Mouse (Mus musculus): Measurements from ENCODE around the gene D11Wsu47e. TPM values are rescaled to one million over a fixed set of nuclear protein-coding genes. Genes with fewer than 3 reads are reported as not detected.
A peak's percentile ranks its signal among the peaks of the same experiment; 100 is the strongest.
"Not testable (repeated sequence)": the region's sequence is repeated elsewhere in the genome, so short reads cannot be mapped to it uniquely, and the experiment has no call there.

The D11Wsu47e gene
- polyA plus RNA-seq, 1 experiment from 2014 or later: 28.0 TPM

DNA sequence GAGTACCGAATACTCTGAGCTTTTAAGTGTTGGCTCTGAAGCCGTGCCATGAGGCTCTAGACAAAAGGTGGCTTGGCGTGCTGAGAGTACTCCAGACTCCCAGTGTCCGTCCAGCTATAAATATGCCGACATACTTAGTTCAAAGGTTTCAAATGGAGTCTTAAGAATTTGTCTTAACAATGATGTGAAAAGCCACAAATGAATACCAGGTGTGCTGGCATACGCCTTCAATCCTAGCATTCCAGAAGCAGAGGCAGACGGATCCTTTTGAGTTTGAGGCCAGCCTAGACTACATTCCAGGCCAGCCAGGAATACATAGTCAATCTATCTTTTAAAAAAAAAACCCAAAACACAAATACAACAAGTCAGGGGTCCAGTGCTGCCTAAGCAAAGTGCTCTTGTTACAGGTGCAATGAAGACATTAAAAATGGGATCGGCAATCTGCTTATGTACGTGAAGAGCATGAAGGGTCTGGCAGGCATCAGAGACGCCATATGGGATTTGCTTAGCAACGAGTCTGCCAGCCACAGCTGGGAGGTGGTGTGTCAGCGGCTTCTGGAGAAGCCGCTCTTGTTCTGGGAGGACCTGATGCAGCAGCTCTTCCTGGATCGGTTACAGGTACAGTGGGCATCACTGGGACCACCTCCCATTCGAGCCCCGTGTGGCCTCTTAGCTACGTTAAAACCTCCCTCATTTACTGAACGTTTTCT, 29.5 kb upstream of the D11Wsu47e start:
- H3K27ac ChIP-seq (replicated peaks): peak overlapping the region; percentile 54
- 70% methylated on average over 18 of the region's 18 CpGs for WGBS
- no peaks in the 10 kb centered on the region for H3K27me3 ChIP-seq (replicated peaks; ENCODE audit: low read depth, poor library complexity, severe bottlenecking)
- peaks cover 59% of the 10 kb centered on the region for H3K4me1 ChIP-seq
- no peaks in the 10 kb centered on the region for H3K9me3 ChIP-seq
- H3K36me3 ChIP-seq (replicated peaks): peaks cover 83% of the 10 kb centered on the region
- H3K4me3 ChIP-seq: no peak overlapping the region
- DNase-seq (ENCODE audit: low spot score): peak; percentile 30

DNA sequence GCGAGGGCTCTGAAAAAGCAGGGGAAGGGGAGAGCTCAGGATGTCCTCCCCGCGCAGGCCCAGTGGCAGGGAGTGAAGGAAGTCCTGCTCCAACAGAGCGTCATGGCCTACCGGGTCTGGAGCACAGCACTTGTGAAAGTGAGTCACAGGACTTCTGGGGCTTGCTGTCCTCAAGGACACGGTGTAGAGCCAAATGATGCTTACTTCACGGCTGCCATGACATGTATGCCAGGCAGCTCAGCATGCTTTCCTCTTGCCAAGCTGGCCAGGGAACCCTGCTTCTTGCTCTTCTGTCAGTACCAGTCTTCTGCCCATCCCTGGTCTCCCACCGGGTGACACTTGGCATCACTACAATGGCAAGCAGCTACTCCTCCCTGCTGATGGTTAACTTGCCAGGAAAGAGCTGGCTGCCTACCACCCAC, 27.7 kb upstream of the D11Wsu47e start:
- DNase-seq (ENCODE audit: low spot score): no peak
- peaks cover 100% of the 10 kb centered on the region for H3K36me3 ChIP-seq (replicated peaks)
- H3K27ac ChIP-seq (replicated peaks): 0 out of 2 replicates have a peak overlapping the region, but pooled peaks have one; percentile 21
- no peaks in the 10 kb centered on the region for H3K9me3 ChIP-seq
- H3K27me3 ChIP-seq (replicated peaks; ENCODE audit: low read depth, poor library complexity, severe bottlenecking): no peaks in the 10 kb centered on the region
- H3K4me1 ChIP-seq: peaks cover 44% of the 10 kb centered on the region
- H3K4me3 ChIP-seq: no peak overlapping the region
- 91% methylated on average over 8 of the region's 8 CpGs for WGBS

GRCm38 (mm10) chr11:113657221-113657620, 27.0 kb upstream of the D11Wsu47e start:
- H3K36me3 ChIP-seq (replicated peaks): peaks cover 100% of the 10 kb centered on the region
- H3K27ac ChIP-seq (replicated peaks): no peak overlapping the region
- no peaks in the 10 kb centered on the region for H3K27me3 ChIP-seq (replicated peaks; ENCODE audit: low read depth, poor library complexity, severe bottlenecking)
- H3K4me3 ChIP-seq: no peak overlapping the region
- peaks cover 37% of the 10 kb centered on the region for H3K4me1 ChIP-seq
- 68% methylated on average over 4 of the region's 4 CpGs for WGBS
- no peak for DNase-seq (ENCODE audit: low spot score)
- H3K9me3 ChIP-seq: no peaks in the 10 kb centered on the region

GRCm38 (mm10) chr11:113658319-113658718, 25.9 kb upstream of the D11Wsu47e start:
- no peaks in the 10 kb centered on the region for H3K27me3 ChIP-seq (replicated peaks; ENCODE audit: low read depth, poor library complexity, severe bottlenecking)
- 91% methylated on average over 8 of the region's 8 CpGs for WGBS
- no peak overlapping the region for H3K4me3 ChIP-seq
- no peak for DNase-seq (ENCODE audit: low spot score)
- H3K27ac ChIP-seq (replicated peaks): no peak overlapping the region
- no peaks in the 10 kb centered on the region for H3K9me3 ChIP-seq
- peaks cover 33% of the 10 kb centered on the region for H3K4me1 ChIP-seq
- peaks cover 99% of the 10 kb centered on the region for H3K36me3 ChIP-seq (replicated peaks)

GRCm38 (mm10) chr11:113658763-113659162, 25.4 kb upstream of the D11Wsu47e start:
- H3K27me3 ChIP-seq (replicated peaks; ENCODE audit: low read depth, poor library complexity, severe bottlenecking): no peaks in the 10 kb centered on the region
- DNase-seq (ENCODE audit: low spot score): no peak
- no peaks in the 10 kb centered on the region for H3K9me3 ChIP-seq
- peaks cover 99% of the 10 kb centered on the region for H3K36me3 ChIP-seq (replicated peaks)
- no peak overlapping the region for H3K4me3 ChIP-seq
- H3K4me1 ChIP-seq: peaks cover 33% of the 10 kb centered on the region
- WGBS: 91% methylated on average over 4 of the region's 4 CpGs
- H3K27ac ChIP-seq (replicated peaks): no peak overlapping the region

GRCm38 (mm10) chr11:113660213-113660612, 24.0 kb upstream of the D11Wsu47e start:
- not testable (repeated sequence) for H3K4me3 ChIP-seq; H3K9me3 ChIP-seq; H3K27ac ChIP-seq (replicated peaks); DNase-seq (ENCODE audit: low spot score); H3K27me3 ChIP-seq (replicated peaks; ENCODE audit: low read depth, poor library complexity, severe bottlenecking)
- H3K4me1 ChIP-seq: peaks cover 19% of the 10 kb centered on the region
- 96% methylated on average over 3 of the region's 3 CpGs for WGBS
- H3K36me3 ChIP-seq (replicated peaks): peaks cover 99% of the 10 kb centered on the region

GRCm38 (mm10) chr11:113660940-113661339, 23.3 kb upstream of the D11Wsu47e start:
- H3K27ac ChIP-seq (replicated peaks): no peak overlapping the region
- DNase-seq (ENCODE audit: low spot score): no peak
- no peaks in the 10 kb centered on the region for H3K9me3 ChIP-seq
- no peak overlapping the region for H3K4me3 ChIP-seq
- H3K27me3 ChIP-seq (replicated peaks; ENCODE audit: low read depth, poor library complexity, severe bottlenecking): no peaks in the 10 kb centered on the region
- WGBS: 96% methylated on average over 11 of the region's 11 CpGs
- H3K36me3 ChIP-seq (replicated peaks): peaks cover 95% of the 10 kb centered on the region
- peaks cover 17% of the 10 kb centered on the region for H3K4me1 ChIP-seq

GRCm38 (mm10) chr11:113661835-113662351, 22.3 kb upstream of the D11Wsu47e start:
- 94% methylated on average over 18 of the region's 18 CpGs for WGBS
- Histone ChIP-seq H3K27ac (replicated peaks) (no peak overlapping the region), H3K4me1 (peaks cover 17% of the 10 kb centered on the region), H3K36me3 (replicated peaks) (peaks cover 90% of the 10 kb centered on the region), H3K9me3 (no peaks in the 10 kb centered on the region), H3K4me3 (no peak overlapping the region), H3K27me3 (replicated peaks; ENCODE audit: low read depth, poor library complexity, severe bottlenecking) (no peaks in the 10 kb centered on the region)
- no peak for DNase-seq (ENCODE audit: low spot score)

- 73% methylated on average over 2 of the region's 2 CpGs for WGBS
- Histone ChIP-seq H3K9me3 (no peaks in the 10 kb centered on the region), H3K4me3 (no peak overlapping the region), H3K27me3 (replicated peaks; ENCODE audit: low read depth, poor library complexity, severe bottlenecking) (no peaks in the 10 kb centered on the region), H3K36me3 (replicated peaks) (peaks cover 90% of the 10 kb centered on the region), H3K4me1 (peaks cover 5% of the 10 kb centered on the region; the same call in 1 of the 2 replicates), H3K27ac (replicated peaks) (no peak overlapping the region)
- no peak for DNase-seq (ENCODE audit: low spot score)
Observed at GRCm38 (mm10) chr11:113664279-113664678, 19.9 kb upstream of the D11Wsu47e start.

DNA sequence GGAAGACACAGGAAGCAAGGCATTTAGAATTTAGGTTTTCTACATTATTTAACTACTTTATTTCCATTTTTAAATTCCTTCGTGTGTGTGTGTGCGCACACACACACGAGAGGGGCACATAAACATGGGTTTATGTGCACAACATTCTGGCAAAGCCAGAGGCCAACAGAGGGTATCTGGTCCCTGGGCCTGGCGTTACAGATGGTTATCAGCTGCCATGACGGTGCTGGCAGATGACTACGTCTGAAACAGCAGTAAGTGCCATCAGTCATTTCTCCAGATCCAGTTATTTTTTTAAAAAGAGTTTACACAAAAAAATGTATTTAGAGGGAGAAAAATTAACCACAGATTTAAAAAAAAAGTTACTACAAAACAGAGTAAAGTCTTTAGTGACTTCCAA, 18.0 kb upstream of the D11Wsu47e start:
- peaks cover 3% of the 10 kb centered on the region; the same call in 1 of the 2 replicates for H3K4me1 ChIP-seq
- peaks cover 88% of the 10 kb centered on the region for H3K36me3 ChIP-seq (replicated peaks)
- DNase-seq (ENCODE audit: low spot score): no peak
- H3K9me3 ChIP-seq: no peaks in the 10 kb centered on the region
- WGBS: 86% methylated on average over 6 of the region's 6 CpGs
- H3K27ac ChIP-seq (replicated peaks): no peak overlapping the region
- no peak overlapping the region for H3K4me3 ChIP-seq
- H3K27me3 ChIP-seq (replicated peaks; ENCODE audit: low read depth, poor library complexity, severe bottlenecking): no peaks in the 10 kb centered on the region

DNA sequence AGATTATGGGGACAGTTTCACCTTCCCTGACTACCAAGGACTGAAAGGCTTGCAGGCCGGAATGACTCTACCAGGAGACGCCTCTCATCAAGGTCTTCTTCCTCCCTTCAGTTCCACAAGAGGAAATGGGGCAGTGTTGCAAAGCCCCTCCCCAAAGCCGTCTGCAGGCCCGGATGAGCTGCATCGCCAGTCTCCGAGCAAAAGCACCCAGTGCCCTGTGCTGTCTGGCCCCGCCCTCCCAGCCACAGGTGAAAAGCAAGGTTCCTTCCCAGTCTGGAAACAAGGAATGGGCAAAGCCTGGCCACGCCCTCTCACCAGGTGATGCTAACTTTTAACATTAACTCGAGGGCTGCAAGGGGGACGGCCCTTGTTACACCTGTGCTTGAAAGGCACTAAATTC, 17.6 kb upstream of the D11Wsu47e start:
- H3K27ac ChIP-seq (replicated peaks): no peak overlapping the region
- WGBS: 58% methylated on average over 10 of the region's 10 CpGs
- no peaks in the 10 kb centered on the region for H3K9me3 ChIP-seq
- H3K4me1 ChIP-seq: peaks cover 3% of the 10 kb centered on the region; the same call in 1 of the 2 replicates
- no peaks in the 10 kb centered on the region for H3K27me3 ChIP-seq (replicated peaks; ENCODE audit: low read depth, poor library complexity, severe bottlenecking)
- peaks cover 88% of the 10 kb centered on the region for H3K36me3 ChIP-seq (replicated peaks)
- DNase-seq (ENCODE audit: low spot score): no peak
- no peak overlapping the region for H3K4me3 ChIP-seq

- Histone ChIP-seq H3K27me3 (replicated peaks; ENCODE audit: low read depth, poor library complexity, severe bottlenecking) (no peaks in the 10 kb centered on the region), H3K4me1 (peaks cover 3% of the 10 kb centered on the region; the same call in 1 of the 2 replicates), H3K9me3 (no peaks in the 10 kb centered on the region), H3K27ac (replicated peaks) (no peak overlapping the region), H3K36me3 (replicated peaks) (peaks cover 88% of the 10 kb centered on the region), H3K4me3 (no peak overlapping the region)
- DNase-seq (ENCODE audit: low spot score): no peak
- WGBS: 82% methylated on average over 2 of the region's 2 CpGs
Observed at GRCm38 (mm10) chr11:113667122-113667521, 17.1 kb upstream of the D11Wsu47e start.

DNA sequence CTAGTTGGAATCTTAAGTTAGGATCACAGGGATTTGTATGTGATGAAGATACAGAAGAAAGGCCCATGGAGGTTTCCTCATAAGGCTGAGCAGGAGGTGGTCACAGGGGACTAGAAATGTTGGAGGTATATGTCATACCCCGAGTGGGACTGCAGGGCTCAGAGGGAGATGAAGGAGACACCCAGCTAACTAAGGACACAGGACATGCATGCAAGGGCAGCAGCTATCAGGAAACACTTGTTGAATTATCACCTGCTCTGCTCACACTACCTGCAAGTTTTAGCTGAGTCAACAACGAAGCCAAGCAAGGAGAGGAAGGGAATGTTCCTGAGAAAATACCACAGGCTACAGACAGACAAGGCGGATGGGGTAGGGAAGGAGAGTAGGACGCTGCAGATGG, 16.5 kb upstream of the D11Wsu47e start:
- Histone ChIP-seq H3K9me3 (no peaks in the 10 kb centered on the region), H3K4me1 (peaks cover 3% of the 10 kb centered on the region; the same call in 1 of the 2 replicates), H3K27me3 (replicated peaks; ENCODE audit: low read depth, poor library complexity, severe bottlenecking) (no peaks in the 10 kb centered on the region), H3K36me3 (replicated peaks) (peaks cover 88% of the 10 kb centered on the region), H3K4me3 (no peak overlapping the region), H3K27ac (replicated peaks) (no peak overlapping the region)
- DNase-seq (ENCODE audit: low spot score): no peak
- WGBS: 86% methylated on average over 4 of the region's 4 CpGs
